Mouse (Mus musculus) liver, adult 2 months (tissue): ENCODE results near the gene Icmt. TPM values are rescaled to one million over a fixed set of nuclear protein-coding genes. Genes with fewer than 3 reads are reported as not detected.
A peak's percentile ranks its signal among the peaks of the same experiment; 100 is the strongest.

Experiments
- DNase-seq: peaks from one replicate; pipeline ENCODE4 v3.0.0-alpha.2; 2011; ENCODE audit warnings: low read depth, low spot score; ENCODE audit errors: extremely low read depth
- H3K27ac ChIP-seq: fragments of 200-500 bp; replicated peaks from 2 replicates; pipeline ENCODE4 v1.5.1; 2012; ENCODE audit warnings: low read depth, mild to moderate bottlenecking, control low read depth, inconsistent platforms, low read length; ENCODE audit not compliant: insufficient read depth
- H3K27me3 ChIP-seq: fragments of 200-500 bp; 2 replicates; pipeline ENCODE4 v1.6.1; 2012; ENCODE audit warnings: mild to moderate bottlenecking, moderate library complexity, low read length, inconsistent platforms; ENCODE audit not compliant: control insufficient read depth, insufficient read depth
- H3K36me3 ChIP-seq: fragments of 200-500 bp; 2 replicates; pipeline ENCODE4 v1.6.1; 2012; ENCODE audit warnings: low read length, inconsistent platforms; ENCODE audit not compliant: control insufficient read depth, insufficient read depth
- H3K4me1 ChIP-seq: fragments of 200-500 bp; 2 replicates; pipeline ENCODE4 v1.6.1; 2011; ENCODE audit warnings: low read length; ENCODE audit not compliant: control insufficient read depth, insufficient read depth
- H3K4me3 ChIP-seq: fragments of 200-500 bp; 2 replicates; pipeline ENCODE4 v1.5.1; 2011; ENCODE audit warnings: low read depth, mild to moderate bottlenecking, control low read depth, low read length, moderate library complexity; ENCODE audit not compliant: insufficient read depth
- H3K79me2 ChIP-seq: fragments of 200-500 bp; 2 replicates; pipeline ENCODE4 v1.6.1; 2012; ENCODE audit warnings: inconsistent platforms, mild to moderate bottlenecking, low read length, moderate library complexity; ENCODE audit not compliant: control insufficient read depth, insufficient read depth
- H3K9ac ChIP-seq: fragments of 200-500 bp; 2 replicates; pipeline ENCODE4 v1.6.1; 2012; ENCODE audit warnings: low read depth, mild to moderate bottlenecking, control low read depth, inconsistent platforms, low read length
- CTCF ChIP-seq: fragments of 200-500 bp; IDR thresholded peaks from 2 replicates; pipeline ENCODE4 v1.5.1; 2011; ENCODE audit warnings: low read depth, low read length, control low read depth
- POLR2A ChIP-seq: fragments of 200-500 bp; IDR thresholded peaks from 2 replicates; pipeline ENCODE4 v1.6.1; 2011; ENCODE audit warnings: low read length, control low read depth; ENCODE audit not compliant: insufficient read depth; ENCODE audit errors: extremely low read depth
- WGBS: fragments of 180-500 bp; shearing (Covaris S2); methylation state at CpG from one replicate; pipeline ENCODE4 v1.1.7; 2018; 5-methylcytosine and 5-hydroxymethylcytosine counted together
- polyA plus RNA-seq: library from polyadenylated mRNA; depleted of rRNA; stranded (reverse); fragments of >200 nt; gene quantifications from 2 replicates; pipeline ENCODE4 v1.2.3, GENCODE M21; 2012
- total RNA-seq: library from RNA; depleted of rRNA; stranded (reverse); fragments of >200 nt; gene quantifications from 2 replicates; pipeline ENCODE4 v1.2.3, GENCODE M21; 2014

Icmt gene
- total and polyA plus RNA-seq, 2 experiments, result 13.2 to 16.5 TPM

DNA sequence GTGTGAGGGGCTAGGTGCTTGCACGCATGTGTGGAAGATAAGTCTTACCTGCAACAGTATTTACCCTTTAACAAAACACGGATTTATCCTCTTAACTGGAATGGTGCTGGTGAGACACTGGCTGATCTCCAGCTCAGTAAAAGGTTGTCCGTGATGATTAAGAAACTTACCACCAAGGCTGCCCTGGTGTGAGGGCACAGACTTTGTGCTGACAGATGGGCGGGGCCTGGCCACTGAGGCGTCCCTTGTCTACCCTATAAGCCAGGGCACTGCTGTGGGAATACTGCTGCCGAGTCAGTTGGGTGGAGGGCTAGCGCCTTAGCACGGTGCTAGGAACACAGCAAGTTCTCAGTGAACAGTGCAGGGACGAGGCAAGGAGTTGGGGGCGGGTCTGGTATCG is 5.0 kb downstream of the Icmt start:
- H3K27ac ChIP-seq, result no peak overlapping the region
- TF ChIP-seq CTCF, result no peak
- H3K79me2 ChIP-seq, result peaks cover 8% of the 10 kb centered on the region
- no peaks in the 10 kb centered on the region for H3K27me3 ChIP-seq
- WGBS, result 79% methylated on average over 11 of the region's 11 CpGs
- H3K9ac ChIP-seq, result no peak overlapping the region
- no peak overlapping the region for H3K4me3 ChIP-seq
- DNase-seq, result peak; percentile 61
- peaks cover 9% of the 10 kb centered on the region; the same call in 1 of the 2 replicates for H3K36me3 ChIP-seq
- peaks cover 6% of the 10 kb centered on the region for H3K4me1 ChIP-seq

DNA sequence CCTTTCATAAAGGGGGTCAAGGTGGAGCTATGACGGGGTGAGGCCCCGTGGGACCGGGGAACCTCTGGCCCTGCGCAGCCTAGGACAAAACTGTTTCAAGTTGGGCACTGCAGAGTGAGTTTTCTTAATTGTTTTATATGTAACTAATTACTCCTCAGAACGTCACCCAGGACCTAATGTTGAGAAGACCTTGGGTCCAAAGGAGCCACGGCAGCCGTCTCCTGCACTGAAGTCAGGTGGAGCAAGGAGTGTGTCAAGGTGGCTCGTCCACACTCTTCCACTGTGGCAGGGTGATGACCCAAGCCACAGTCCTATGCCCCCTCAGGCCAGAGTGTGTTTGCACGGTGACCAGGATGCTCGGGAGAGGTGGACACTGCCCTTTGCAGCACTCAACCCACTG is 6.1 kb downstream of the Icmt start:
- WGBS, result 80% methylated on average over 10 of the region's 10 CpGs
- Histone ChIP-seq H3K9ac (no peak overlapping the region), H3K27ac (no peak overlapping the region), H3K79me2 (no peaks in the 10 kb centered on the region), H3K4me1 (0 out of 2 replicates have a peak, but pooled peaks cover 3% of the 10 kb centered on the region), H3K36me3 (peaks cover 9% of the 10 kb centered on the region; the same call in 1 of the 2 replicates), H3K27me3 (no peaks in the 10 kb centered on the region), H3K4me3 (no peak overlapping the region)
- no peak for DNase-seq
- TF ChIP-seq POLR2A, result no peak
- no peak for TF ChIP-seq CTCF

DNA sequence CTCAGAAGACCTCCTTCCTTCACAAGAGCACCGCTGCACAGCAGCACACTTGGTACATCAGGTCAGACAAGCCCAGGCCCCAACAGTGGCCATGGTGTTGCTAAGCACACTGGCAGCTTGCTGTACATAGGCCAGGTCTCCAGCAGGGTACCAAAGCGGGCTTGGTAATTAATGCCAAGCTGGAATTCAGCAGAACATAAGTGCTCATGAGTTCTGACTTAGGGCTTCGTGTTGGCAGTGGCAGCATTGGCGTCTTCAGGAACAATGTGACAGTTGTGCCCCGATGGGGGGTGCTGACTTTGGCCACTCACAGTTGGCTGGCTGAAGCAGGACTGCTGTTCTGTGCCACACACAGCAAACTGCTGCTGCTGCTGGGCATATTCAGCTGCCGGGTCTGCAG is 7.7 kb downstream of the Icmt start:
- Histone ChIP-seq H3K36me3 (peaks cover 9% of the 10 kb centered on the region; the same call in 1 of the 2 replicates), H3K27ac (no peak overlapping the region), H3K9ac (no peak overlapping the region), H3K27me3 (no peaks in the 10 kb centered on the region), H3K79me2 (no peaks in the 10 kb centered on the region), H3K4me1 (no peaks in the 10 kb centered on the region), H3K4me3 (no peak overlapping the region)
- DNase-seq, result no peak
- TF ChIP-seq CTCF, result no peak
- no peak for TF ChIP-seq POLR2A
- 93% methylated on average over 6 of the region's 6 CpGs for WGBS

DNA sequence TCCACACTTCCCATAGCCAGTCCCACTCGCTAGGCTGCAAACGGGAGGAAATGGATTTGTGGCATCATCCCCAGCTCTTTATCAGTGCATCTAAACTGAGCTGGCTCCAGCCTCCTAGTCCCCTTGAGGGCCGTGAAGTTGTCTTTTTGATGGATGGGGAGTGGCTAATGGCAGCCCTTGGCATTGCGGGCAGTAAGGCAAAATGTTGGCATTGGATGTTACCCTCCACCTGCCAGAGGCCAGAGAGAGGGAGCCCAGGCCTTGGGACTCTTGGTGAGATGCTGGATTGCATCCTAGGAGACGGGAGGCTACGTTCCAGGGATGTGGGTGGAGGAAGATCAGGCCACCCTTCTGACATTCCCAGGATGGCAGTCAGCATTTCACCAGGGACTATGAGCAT is 9.0 kb downstream of the Icmt start:
- no peak for TF ChIP-seq POLR2A
- TF ChIP-seq CTCF, result no peak
- 82% methylated on average over 6 of the region's 6 CpGs for WGBS
- Histone ChIP-seq H3K4me3 (no peak overlapping the region), H3K4me1 (no peaks in the 10 kb centered on the region), H3K9ac (no peak overlapping the region), H3K27ac (no peak overlapping the region), H3K27me3 (no peaks in the 10 kb centered on the region), H3K36me3 (peaks cover 3% of the 10 kb centered on the region; the same call in 1 of the 2 replicates), H3K79me2 (no peaks in the 10 kb centered on the region)
- no peak for DNase-seq

DNA sequence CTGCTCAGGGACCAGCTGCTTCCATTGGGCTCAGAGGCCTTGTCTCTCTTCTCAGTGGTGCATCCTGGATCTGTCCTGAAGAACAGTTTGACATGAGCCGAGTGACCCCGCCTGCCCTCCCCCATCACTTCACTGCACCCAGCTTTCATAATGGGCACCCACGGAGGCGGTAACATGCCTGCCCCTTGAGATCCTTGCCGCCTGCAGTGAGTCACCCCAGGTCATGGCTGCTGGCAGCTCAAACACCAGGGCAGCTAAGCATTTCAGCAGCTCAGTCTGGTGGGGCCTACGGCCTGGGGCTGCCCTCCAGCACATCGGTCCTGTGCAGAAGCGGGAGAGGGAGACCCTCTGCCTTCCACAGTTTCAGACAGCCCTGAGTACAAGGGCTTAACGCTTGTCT is 10.5 kb downstream of the Icmt start:
- H3K4me1 ChIP-seq, result no peaks in the 10 kb centered on the region
- no peak overlapping the region for H3K27ac ChIP-seq
- no peak for DNase-seq

DNA sequence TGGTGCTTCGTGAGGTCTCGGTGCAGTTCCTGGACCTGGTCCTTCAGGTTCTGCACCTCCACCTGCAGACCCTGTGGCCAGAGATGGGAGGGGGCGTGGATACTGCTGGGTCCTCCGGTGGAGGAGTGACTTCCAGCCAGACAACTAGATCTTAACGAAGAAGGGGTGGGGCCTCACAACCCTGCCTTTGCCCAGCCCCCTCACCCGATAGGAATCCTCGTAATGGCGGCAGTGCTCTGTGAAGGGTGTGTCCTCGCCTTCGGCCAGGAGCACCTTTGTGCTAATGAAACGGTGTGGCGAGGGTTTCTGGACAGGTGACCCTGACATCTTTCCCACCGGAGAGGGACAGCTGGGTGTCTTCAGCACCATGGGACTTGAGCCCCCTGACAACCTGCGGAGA is 15.2 kb downstream of the Icmt start:
- Histone ChIP-seq H3K4me1 (no peaks in the 10 kb centered on the region), H3K9ac (no peak overlapping the region), H3K79me2 (no peaks in the 10 kb centered on the region), H3K36me3 (no peaks in the 10 kb centered on the region), H3K4me3 (no peak overlapping the region), H3K27me3 (peaks cover 14% of the 10 kb centered on the region; the same call in 1 of the 2 replicates), H3K27ac (no peak overlapping the region)
- WGBS, result 6% methylated on average over 14 of the region's 14 CpGs
- DNase-seq, result no peak
- no peak for TF ChIP-seq POLR2A
- no peak for TF ChIP-seq CTCF

More for the DNA sequence above, 10.5 kb downstream of the Icmt start:
- no peak overlapping the region for H3K4me3 ChIP-seq
- H3K27me3 ChIP-seq, result peaks cover 10% of the 10 kb centered on the region; the same call in 1 of the 2 replicates
- 84% methylated on average over 9 of the region's 9 CpGs for WGBS
- no peaks in the 10 kb centered on the region for H3K79me2 ChIP-seq
- H3K9ac ChIP-seq, result no peak overlapping the region
- TF ChIP-seq POLR2A (no peak), CTCF (no peak)
- peaks cover 3% of the 10 kb centered on the region; the same call in 1 of the 2 replicates for H3K36me3 ChIP-seq
